Mouse (Mus musculus): ENCODE data around the gene Oxnad1.

The Oxnad1 gene

DNA sequence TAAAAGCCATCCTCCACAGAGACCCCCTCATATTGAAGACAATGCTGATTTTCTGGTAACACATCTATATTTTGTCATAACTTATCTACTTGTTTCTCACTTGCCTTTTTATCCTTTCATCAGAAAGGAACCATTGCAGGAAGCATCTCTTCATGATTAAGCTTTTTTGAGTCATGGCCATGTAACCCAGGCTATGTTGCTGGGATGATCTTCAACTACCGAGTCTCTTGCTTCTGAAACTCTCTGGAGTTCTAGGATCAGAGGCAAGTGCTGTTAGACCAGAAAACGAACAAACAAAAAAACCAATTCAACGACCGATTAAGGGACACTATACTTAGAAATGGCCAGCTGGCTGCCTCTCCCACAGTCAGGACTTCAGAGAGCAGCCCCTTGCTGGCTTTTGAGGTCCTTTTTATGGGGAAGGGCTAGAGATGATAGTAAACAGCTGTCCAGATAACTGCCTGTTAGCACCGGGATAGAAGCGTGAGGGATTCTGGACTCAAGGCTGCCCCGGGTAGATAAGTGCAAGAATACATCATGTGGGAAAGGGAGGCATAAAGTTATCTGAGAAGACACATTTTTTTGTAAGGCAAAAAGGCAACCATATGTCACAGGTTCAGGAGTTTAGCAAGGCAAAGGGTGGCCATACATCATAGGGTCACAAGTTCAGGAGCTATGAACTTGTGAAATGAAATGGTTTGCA, 60.8 kb downstream of the Oxnad1 start:
- no peak for DNase-seq

DNA sequence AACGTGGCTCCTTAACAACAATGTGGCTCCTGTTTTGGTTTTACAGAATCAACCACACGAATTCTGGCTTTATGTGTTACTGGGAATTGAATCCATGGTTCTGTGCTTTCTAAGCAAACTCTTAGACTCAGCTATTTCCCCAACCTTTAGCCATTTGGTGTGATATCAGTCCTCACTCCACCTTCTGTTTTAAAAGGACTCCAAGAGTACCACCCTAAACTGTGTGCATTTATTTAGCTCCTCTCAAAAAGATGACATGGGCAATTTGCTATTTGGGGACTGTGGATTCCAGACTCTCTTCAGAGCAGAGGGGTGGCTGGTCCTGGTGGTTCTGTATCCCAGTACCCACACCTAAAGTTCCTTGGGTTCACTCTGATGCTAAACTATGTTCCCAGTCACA, 61.4 kb downstream of the Oxnad1 start:
- DNase-seq = no peak

DNA sequence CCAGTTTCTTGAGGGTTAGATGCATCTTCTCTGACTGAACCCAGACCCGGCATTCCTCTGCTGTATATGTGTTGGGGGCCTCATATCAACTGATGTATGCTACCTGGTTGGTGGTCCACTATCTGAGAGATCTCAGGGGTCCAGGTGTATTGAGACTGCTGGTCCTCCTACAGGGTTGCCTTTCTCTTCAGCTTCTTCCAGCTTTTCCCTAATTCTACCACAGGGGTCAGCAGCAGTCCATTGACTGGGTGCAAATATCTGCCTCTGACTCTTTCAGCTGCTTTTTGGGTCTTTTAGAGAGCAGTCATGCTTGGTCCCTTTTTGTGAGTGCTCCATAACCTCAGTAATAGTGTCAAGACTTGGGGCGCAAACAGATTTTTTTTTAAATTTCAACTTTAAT, 65.7 kb downstream of the Oxnad1 start:
- no peak for DNase-seq

DNA sequence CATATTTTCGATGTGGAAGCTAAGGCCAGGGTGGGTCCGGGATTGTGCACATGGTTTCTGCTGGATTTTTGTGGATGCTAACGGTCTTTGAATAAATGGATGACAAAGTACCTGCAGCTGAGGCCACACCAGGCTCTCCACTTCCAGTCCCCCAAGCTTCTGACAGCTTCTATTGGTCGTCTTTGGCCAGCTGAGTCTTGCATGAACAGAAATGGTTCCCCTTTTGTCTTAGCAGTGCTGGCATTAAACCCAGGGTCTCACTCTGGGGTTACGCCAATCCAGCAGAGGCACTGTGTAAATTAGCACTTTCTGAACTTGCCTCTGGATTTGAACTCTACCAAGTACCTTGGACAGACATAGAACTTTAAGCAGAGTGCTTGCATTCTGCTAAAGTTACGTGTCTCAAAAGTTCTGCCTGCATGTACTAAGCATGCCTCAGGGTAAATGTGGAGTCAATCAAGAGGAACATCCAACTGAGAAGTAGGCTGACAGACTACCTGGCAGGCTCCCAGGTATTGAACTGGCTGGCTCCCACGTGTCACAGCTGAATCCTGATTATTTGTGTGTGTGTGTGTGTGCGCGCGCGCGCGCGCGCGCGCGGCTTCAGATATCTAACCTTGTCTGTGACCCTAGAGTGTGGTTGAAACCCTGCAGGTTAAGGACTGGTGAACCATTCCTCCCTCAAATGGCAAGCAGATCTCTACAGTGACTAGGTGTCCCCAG, 67.2 kb downstream of the Oxnad1 start:
- no peak for DNase-seq
